Mouse (Mus musculus): ENCODE measurements around the gene Klf6. TPM values are rescaled to one million over a fixed set of nuclear protein-coding genes. Genes with fewer than 3 reads are reported as not detected.

Klf6 gene
- total and polyA plus RNA-seq, 3 experiments: 6.6 to 21.0 (median 15.8) TPM

GRCm38 (mm10) chr13:5822586-5822985 lies 38.7 kb upstream of the Klf6 start:
- H3K4me2 ChIP-seq (ENCODE audit: insufficient read depth, low read depth, poor library complexity, severe bottlenecking): no peak overlapping the region

GRCm38 (mm10) chr13:5823150-5823549 lies 38.1 kb upstream of the Klf6 start:
- Histone ChIP-seq H3K9me3 (replicated peaks; ENCODE audit: low read length) (no peaks in the 10 kb centered on the region), H3K27ac (ENCODE audit: insufficient read depth, low read depth) (no peak overlapping the region), H3K4me2 (ENCODE audit: insufficient read depth, low read depth, poor library complexity, severe bottlenecking) (no peak overlapping the region), H3K27me3 (replicated peaks) (no peaks in the 10 kb centered on the region), H3K36me3 (replicated peaks in 1 of 2; ENCODE audit: control insufficient read depth in 1 of 2, insufficient read depth in 1 of 2, low read length in 1 of 2) (no peaks in the 10 kb centered on the region), H3K79me2 (replicated peaks; ENCODE audit: control insufficient read depth, extremely low read depth, insufficient read depth, poor library complexity, severe bottlenecking) (no peaks in the 10 kb centered on the region), H3K4me1 (ENCODE audit: control insufficient read depth in 1 of 2, insufficient read depth in 2 of 2) (peaks cover 5 to 13% of the 10 kb centered on the region in 2 experiments; a peak in 3 of 4 replicates), H3K4me3 (replicated peaks in 1 of 3; ENCODE audit: low read depth in 2 of 3, low read length in 2 of 3, poor library complexity in 1 of 3) (no peak overlapping the region), H3K9ac (ENCODE audit: insufficient read depth, low read depth) (no peak overlapping the region)
- DNase-seq (ENCODE audit: extremely low read depth): no peak
- in situ Hi-C loops (cut with MboI; ENCODE audit: low pct_ligation_motif_present, low pct_unique_long_range_greater_than_20kb, low sequenced_read_pairs): no loop called here
- no peak for TF ChIP-seq MAX (IDR thresholded peaks at IDR 0.05; ENCODE audit: low read length)
- no peak for TF ChIP-seq MAFK (IDR thresholded peaks at IDR 0.05; ENCODE audit: insufficient replicate concordance, low read length)
- TF ChIP-seq HCFC1 (IDR thresholded peaks at IDR 0.05; ENCODE audit: low read depth, low read length): no peak
- no peak for TF ChIP-seq ETS1 (conservative IDR thresholded peaks at IDR 0.05; ENCODE audit: low read depth, low read length)
- TF ChIP-seq JUN (IDR thresholded peaks at IDR 0.05; ENCODE audit: insufficient read depth, low read depth, low read length): no peak
- TF ChIP-seq NELFE (IDR thresholded peaks at IDR 0.05; ENCODE audit: low read depth, low read length): no peak
- TF ChIP-seq CTCF (conservative IDR thresholded peaks at IDR 0.05 in 1 of 2, IDR thresholded peaks at IDR 0.05 in 1 of 2; ENCODE audit: low read depth in 2 of 2, low read length in 2 of 2): no peak
- no peak for TF ChIP-seq JUND (conservative IDR thresholded peaks at IDR 0.05; ENCODE audit: low read depth, low read length)
- no peak for TF ChIP-seq MYC (IDR thresholded peaks at IDR 0.05; ENCODE audit: low read depth, low read length)
- TF ChIP-seq RAD21 (IDR thresholded peaks at IDR 0.05; ENCODE audit: low read depth, low read length): no peak
- TF ChIP-seq ZKSCAN1 (IDR thresholded peaks at IDR 0.05; ENCODE audit: borderline replicate concordance, low read depth, low read length): no peak
- no peak for TF ChIP-seq ELF1 (IDR thresholded peaks at IDR 0.05; ENCODE audit: low read depth, low read length)
- no peak for TF ChIP-seq USF2 (conservative IDR thresholded peaks at IDR 0.05; ENCODE audit: low read depth, low read length)
- TF ChIP-seq TCF12 (IDR thresholded peaks at IDR 0.05; ENCODE audit: low read depth, low read length): no peak
- TF ChIP-seq UBTF (IDR thresholded peaks at IDR 0.05; ENCODE audit: low read depth, low read length): no peak
- dilution Hi-C loops (cut with MboI; ENCODE audit: extremely low pct_ligation_motif_present, extremely low pct_unique_long_range_greater_than_20kb, low sequenced_read_pairs): no loop called here

More at GRCm38 (mm10) chr13:5822586-5822985, 38.7 kb upstream of the Klf6 start:
- Histone ChIP-seq H3K79me2 (replicated peaks; ENCODE audit: control insufficient read depth, extremely low read depth, insufficient read depth, poor library complexity, severe bottlenecking) (no peaks in the 10 kb centered on the region), H3K27me3 (replicated peaks) (no peaks in the 10 kb centered on the region), H3K36me3 (replicated peaks in 1 of 2; ENCODE audit: control insufficient read depth in 1 of 2, insufficient read depth in 1 of 2, low read length in 1 of 2) (no peaks in the 10 kb centered on the region), H3K9me3 (replicated peaks; ENCODE audit: low read length) (no peaks in the 10 kb centered on the region), H3K27ac (ENCODE audit: insufficient read depth, low read depth) (no peak overlapping the region), H3K9ac (ENCODE audit: insufficient read depth, low read depth) (no peak overlapping the region), H3K4me3 (replicated peaks in 1 of 3; ENCODE audit: low read depth in 2 of 3, low read length in 2 of 3, poor library complexity in 1 of 3) (no peak overlapping the region), H3K4me1 (ENCODE audit: control insufficient read depth in 1 of 2, insufficient read depth in 2 of 2) (peaks cover 5 to 13% of the 10 kb centered on the region in 2 experiments; a peak in 3 of 4 replicates)
- in situ Hi-C loops (cut with MboI; ENCODE audit: low pct_ligation_motif_present, low pct_unique_long_range_greater_than_20kb, low sequenced_read_pairs): no loop called here
- no peak for DNase-seq (ENCODE audit: extremely low read depth)
- TF ChIP-seq SIN3A (IDR thresholded peaks at IDR 0.05; ENCODE audit: low read length) (no peak), JUN (IDR thresholded peaks at IDR 0.05; ENCODE audit: insufficient read depth, low read depth, low read length) (no peak), RCOR1 (conservative IDR thresholded peaks at IDR 0.05; ENCODE audit: low read depth, low read length) (no peak), NRF1 (IDR thresholded peaks at IDR 0.05; ENCODE audit: low read depth, low read length) (no peak), USF2 (conservative IDR thresholded peaks at IDR 0.05; ENCODE audit: low read depth, low read length) (no peak), CHD2 (IDR thresholded peaks at IDR 0.05; ENCODE audit: low read length) (no peak)
- dilution Hi-C loops (cut with MboI; ENCODE audit: extremely low pct_ligation_motif_present, extremely low pct_unique_long_range_greater_than_20kb, low sequenced_read_pairs): no loop called here
